Comparison of ENCODE assay signal across 13 mouse cellular contexts in the genomic region with DNA sequence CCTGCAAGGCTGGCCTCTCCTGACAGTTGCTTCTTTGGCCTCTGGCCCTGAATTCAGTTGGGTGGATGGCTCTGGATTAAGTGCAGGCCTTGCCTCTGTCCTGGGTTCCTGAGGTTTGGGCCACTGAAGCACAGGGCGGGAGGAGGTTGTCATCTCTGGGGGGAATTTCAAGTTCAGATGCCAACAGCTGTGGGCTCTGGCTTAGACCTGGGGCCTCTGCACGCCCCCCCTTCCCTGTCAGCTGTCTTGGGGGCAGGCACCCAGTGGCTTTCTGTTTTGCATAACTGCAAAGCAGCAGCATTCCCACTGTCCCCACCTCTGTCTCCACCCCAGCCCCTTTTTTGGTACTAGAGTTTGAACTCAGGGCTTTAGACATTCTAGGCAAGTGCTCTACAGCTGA.
A peak's percentile ranks its signal among the peaks of the same experiment; 100 is the strongest.
DNase-seq lines count a peak whose midpoint lies in the region; ATAC-seq and TF ChIP-seq lines count a peak whose summit lies in the region.
"Had no signal": no experiment of that assay in that cellular context is flagged by ENCODE, and none has a peak within 500 bp of the region (broad histone marks: within the 10 kb centered on the region; RNA-seq: fewer than 3 reads in every experiment).

No protein-coding gene starts in this region.

- H3K4me1 ChIP-seq in forebrain, embryonic 13.5 days: peaks cover 16% of the 10 kb centered on the region
- no peaks in the 10 kb centered on the region; the same call in 1 of the 2 replicates for H3K4me1 ChIP-seq in forebrain, postnatal 0 days (ENCODE audit: insufficient read depth)
- H3K4me1 ChIP-seq in heart, embryonic 16.5 days (ENCODE audit: control insufficient read depth, insufficient read depth, low read length): peaks cover 8% of the 10 kb centered on the region
- peaks cover 10% of the 10 kb centered on the region for H3K4me1 ChIP-seq in lung, embryonic 16.5 days (replicated peaks; ENCODE audit: control insufficient read depth, insufficient read depth, low read length)
- H3K4me1 ChIP-seq: limb, embryonic 12.5 days had no signal

- WGBS in forebrain, embryonic 13.5 days: 53% methylated on average over 2 of the region's 2 CpGs
- 57% methylated on average over 2 of the region's 2 CpGs for WGBS in forebrain, postnatal 0 days
- WGBS in heart, embryonic 16.5 days: 82% methylated on average over 2 of the region's 2 CpGs
- 73% methylated on average over 2 of the region's 2 CpGs for WGBS in lung, embryonic 16.5 days

- no peak overlapping the region for H3K4me3 ChIP-seq in forebrain, embryonic 13.5 days
- H3K4me3 ChIP-seq in forebrain, postnatal 0 days (ENCODE audit: low read depth, low read length): no peak overlapping the region
- H3K4me3 ChIP-seq in heart, embryonic 16.5 days (ENCODE audit: low read length): no peak overlapping the region
- H3K4me3 ChIP-seq in lung, embryonic 16.5 days (ENCODE audit: low read length): no peak overlapping the region
- H3K4me3 ChIP-seq in myocyte: no peak overlapping the region
- H3K4me3 ChIP-seq: left cerebral cortex, adult 2 months; limb, embryonic 12.5 days; midbrain, embryonic 13.5 days had no signal

- no peaks in the 10 kb centered on the region for H3K9me3 ChIP-seq in forebrain, embryonic 13.5 days (replicated peaks)
- no peaks in the 10 kb centered on the region for H3K9me3 ChIP-seq in forebrain, postnatal 0 days (ENCODE audit: low read length)
- H3K9me3 ChIP-seq in heart, embryonic 16.5 days (replicated peaks; ENCODE audit: control insufficient read depth, low read length): no peaks in the 10 kb centered on the region; the same call in 1 of the 2 replicates
- H3K9me3 ChIP-seq in lung, embryonic 16.5 days (ENCODE audit: control insufficient read depth, low read length): no peaks in the 10 kb centered on the region
- H3K9me3 ChIP-seq: limb, embryonic 12.5 days; midbrain, embryonic 13.5 days had no signal

- H3K4me2 ChIP-seq in forebrain, embryonic 13.5 days: no peak overlapping the region
- no peak overlapping the region for H3K4me2 ChIP-seq in forebrain, postnatal 0 days (ENCODE audit: low read depth)
- H3K4me2 ChIP-seq in heart, embryonic 16.5 days (ENCODE audit: low read depth, low read length): no peak overlapping the region
- no peak overlapping the region for H3K4me2 ChIP-seq in lung, embryonic 16.5 days (ENCODE audit: low read depth, low read length)
- no peak overlapping the region for H3K4me2 ChIP-seq in myocyte (ENCODE audit: low read depth)
- H3K4me2 ChIP-seq: limb, embryonic 12.5 days; midbrain, embryonic 13.5 days had no signal

- H3K27me3 ChIP-seq in forebrain, embryonic 13.5 days: no peaks in the 10 kb centered on the region
- H3K27me3 ChIP-seq in forebrain, postnatal 0 days (ENCODE audit: insufficient read depth, low read length): no peaks in the 10 kb centered on the region
- H3K27me3 ChIP-seq in heart, embryonic 16.5 days (ENCODE audit: control insufficient read depth, insufficient read depth, low read length): no peaks in the 10 kb centered on the region
- no peaks in the 10 kb centered on the region for H3K27me3 ChIP-seq in lung, embryonic 16.5 days (ENCODE audit: control insufficient read depth, insufficient read depth, low read depth, low read length)
- no peaks in the 10 kb centered on the region for H3K27me3 ChIP-seq in myocyte (ENCODE audit: control insufficient read depth, insufficient read depth, insufficient read length)
- H3K27me3 ChIP-seq: limb, embryonic 12.5 days; midbrain, embryonic 13.5 days had no signal

- H3K9ac ChIP-seq in forebrain, embryonic 13.5 days: no peak overlapping the region
- H3K9ac ChIP-seq in forebrain, postnatal 0 days: no peak overlapping the region
- no peak overlapping the region for H3K9ac ChIP-seq in heart, embryonic 16.5 days (ENCODE audit: low read length)
- H3K9ac ChIP-seq in lung, embryonic 16.5 days (ENCODE audit: low read length): no peak overlapping the region
- H3K9ac ChIP-seq: limb, embryonic 12.5 days; midbrain, embryonic 13.5 days had no signal

- no peak for TF ChIP-seq POLR2A in myocyte (IDR thresholded peaks at IDR 0.05; ENCODE audit: insufficient read length, low read depth)

- ATAC-seq in forebrain, embryonic 13.5 days: no peak
- ATAC-seq in forebrain, postnatal 0 days: no peak
- ATAC-seq in heart, embryonic 16.5 days (replicated peaks; ENCODE audit: extremely low read depth, insufficient read depth, low FRiP score): no peak
- no peak for ATAC-seq in lung, embryonic 16.5 days (ENCODE audit: low read depth)

- H3K36me3 ChIP-seq in forebrain, embryonic 13.5 days (ENCODE audit: poor library complexity, severe bottlenecking): no peaks in the 10 kb centered on the region
- no peaks in the 10 kb centered on the region for H3K36me3 ChIP-seq in forebrain, postnatal 0 days (ENCODE audit: insufficient read depth)
- no peaks in the 10 kb centered on the region for H3K36me3 ChIP-seq in heart, embryonic 16.5 days (ENCODE audit: control insufficient read depth, insufficient read depth)
- H3K36me3 ChIP-seq in lung, embryonic 16.5 days (ENCODE audit: control insufficient read depth, insufficient read depth, low read length): no peaks in the 10 kb centered on the region; the same call in 1 of the 2 replicates
- peaks cover 57% of the 10 kb centered on the region for H3K36me3 ChIP-seq in myocyte (ENCODE audit: control insufficient read depth, insufficient read depth)
- H3K36me3 ChIP-seq: limb, embryonic 12.5 days; midbrain, embryonic 13.5 days had no signal

- peak overlapping the region; percentile 59; the same call in 1 of the 2 replicates for H3K27ac ChIP-seq in forebrain, embryonic 13.5 days
- no peak overlapping the region for H3K27ac ChIP-seq in forebrain, postnatal 0 days (ENCODE audit: low read depth, low read length)
- H3K27ac ChIP-seq in heart, embryonic 16.5 days (ENCODE audit: low read length): peak overlapping the region; percentile 65; the same call in 1 of the 2 replicates
- H3K27ac ChIP-seq in lung, embryonic 16.5 days (ENCODE audit: low read length): peak overlapping the region; percentile 71
- H3K27ac ChIP-seq: left cerebral cortex, adult 2 months; limb, embryonic 12.5 days; midbrain, embryonic 13.5 days had no signal

- TF ChIP-seq CTCF in forebrain, postnatal 0 days (IDR thresholded peaks at IDR 0.05; ENCODE audit: low read depth): no peak

- H3K79me2 ChIP-seq in myocyte (ENCODE audit: control insufficient read depth, insufficient read depth): peaks cover 67% of the 10 kb centered on the region

- DNase-seq in forebrain, postnatal 0 days: no peak
- no peak for DNase-seq in heart, adult 9 months (ENCODE audit: low spot score in 2 of 2)
- no peak for DNase-seq in lung, postnatal 14 days
- no peak for DNase-seq in T-cell, adult 2 months (ENCODE audit: low spot score)
- DNase-seq: kidney, postnatal 25 days; retina, postnatal 1 day had no signal

- H3ac ChIP-seq in myocyte (ENCODE audit: control insufficient read depth, insufficient read length): no peak overlapping the region

TF ChIP-seq in myocyte, 11 proteins besides CTCF, POLR2A, EP300 and RAD21:
- TF ChIP-seq REST (IDR thresholded peaks at IDR 0.05; ENCODE audit: insufficient read depth, insufficient read length) (no peak), SRF (IDR thresholded peaks at IDR 0.05; ENCODE audit: control insufficient read depth, insufficient read length, low read depth) (no peak), MYOG (IDR thresholded peaks at IDR 0.05; ENCODE audit: control insufficient read depth in 1 of 3, insufficient read depth in 1 of 3, insufficient read length in 2 of 3, low read depth in 2 of 3) (peak; percentile 81 to 96 (median 90)), E2F4 (IDR thresholded peaks at IDR 0.05; ENCODE audit: insufficient read depth) (no peak), MYOD1 (IDR thresholded peaks at IDR 0.05; ENCODE audit: control insufficient read depth in 1 of 3, insufficient read length in 2 of 3, low read depth in 2 of 3) (peak; percentile 20 to 79 (median 47)), TCF3 (IDR thresholded peaks at IDR 0.05; ENCODE audit: insufficient read length, low read depth) (peak; percentile 36), TCF12 (IDR thresholded peaks at IDR 0.05; ENCODE audit: insufficient read depth, poor library complexity, severe bottlenecking) (peak; percentile 83), CEBPB (IDR thresholded peaks at IDR 0.05; ENCODE audit: insufficient read depth, poor library complexity, severe bottlenecking) (no peak), POLR2AphosphoS2 (IDR thresholded peaks at IDR 0.05; ENCODE audit: insufficient read length, low read depth) (no peak), MAX (IDR thresholded peaks at IDR 0.05; ENCODE audit: low read depth) (no peak), USF1 (IDR thresholded peaks at IDR 0.05; ENCODE audit: low read depth) (no peak)
